Mouse (Mus musculus) ES-CJ7 (cell line): ENCODE data around the gene Zfp553.
A peak's percentile ranks its signal among the peaks of the same experiment; 100 is the strongest.

ENCODE experiments used
- DNase-seq: peaks from one replicate; pipeline ENCODE4 v3.0.0; 2011; ENCODE audit warnings: low read depth, low spot score

Gene Zfp553

GRCm38 (mm10) chr7:127211014-127211745 is 21.7 kb upstream of the Zfp553 start:
- DNase-seq = no peak

DNA sequence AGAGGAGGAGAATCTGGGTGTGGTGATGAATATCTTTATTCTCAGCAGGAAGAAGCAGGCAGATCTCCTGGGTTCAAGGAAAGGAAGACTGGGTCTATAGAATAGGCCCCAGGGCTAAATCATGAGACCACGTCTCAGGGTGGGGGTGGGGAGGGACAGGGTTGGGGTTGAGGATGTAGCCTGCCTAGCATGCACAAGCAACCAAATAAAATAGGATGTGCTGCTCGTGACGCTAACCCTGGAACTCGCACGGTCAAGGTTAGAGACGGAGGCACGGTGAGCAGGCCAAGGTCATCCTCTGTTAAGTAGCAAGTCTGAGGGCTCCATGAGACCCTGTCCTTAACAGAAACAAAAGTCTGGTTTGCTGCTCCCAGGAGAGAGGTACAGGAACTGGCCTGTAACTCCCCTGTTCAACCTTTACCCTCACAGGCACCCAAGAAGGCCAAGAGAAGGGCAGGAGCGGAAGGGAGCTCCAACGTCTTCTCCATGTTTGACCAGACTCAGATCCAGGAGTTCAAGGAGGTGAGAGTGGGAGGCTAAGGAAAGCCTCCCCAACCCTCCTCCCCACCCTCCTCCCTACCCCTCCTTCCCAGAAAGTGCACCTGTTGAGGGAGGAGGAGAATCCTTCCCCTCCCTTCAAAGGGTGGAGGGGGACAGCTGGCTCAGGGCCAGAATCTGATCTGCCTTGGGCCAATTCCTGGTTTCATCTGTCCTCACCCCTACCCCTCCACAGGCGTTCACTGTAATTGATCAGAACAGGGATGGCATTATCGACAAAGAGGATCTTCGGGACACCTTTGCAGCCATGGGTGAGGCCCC is 20.2 kb upstream of the Zfp553 start:
- DNase-seq = peak; percentile 96

DNA sequence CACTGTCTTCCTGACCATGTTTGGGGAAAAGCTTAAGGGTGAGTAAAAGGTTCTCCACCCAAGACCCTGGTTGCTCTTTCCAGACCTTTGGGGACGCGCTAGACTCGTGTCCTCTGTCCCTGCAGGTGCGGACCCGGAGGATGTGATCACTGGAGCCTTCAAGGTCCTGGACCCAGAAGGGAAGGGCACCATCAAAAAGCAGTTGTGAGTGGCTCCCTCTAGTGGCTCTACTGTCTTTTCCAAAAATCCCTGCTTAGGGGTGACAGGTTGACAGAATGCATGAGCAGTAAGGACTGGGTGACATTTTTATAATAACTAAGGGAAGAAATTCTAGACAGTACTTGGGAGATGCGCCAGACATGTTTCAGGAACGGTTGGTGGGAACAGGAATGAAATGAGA is 19.4 kb upstream of the Zfp553 start:
- DNase-seq = peak; percentile 86

GRCm38 (mm10) chr7:127213930-127214329 is 18.9 kb upstream of the Zfp553 start:
- no peak for DNase-seq

GRCm38 (mm10) chr7:127214521-127214920 is 18.3 kb upstream of the Zfp553 start:
- DNase-seq = no peak

DNA sequence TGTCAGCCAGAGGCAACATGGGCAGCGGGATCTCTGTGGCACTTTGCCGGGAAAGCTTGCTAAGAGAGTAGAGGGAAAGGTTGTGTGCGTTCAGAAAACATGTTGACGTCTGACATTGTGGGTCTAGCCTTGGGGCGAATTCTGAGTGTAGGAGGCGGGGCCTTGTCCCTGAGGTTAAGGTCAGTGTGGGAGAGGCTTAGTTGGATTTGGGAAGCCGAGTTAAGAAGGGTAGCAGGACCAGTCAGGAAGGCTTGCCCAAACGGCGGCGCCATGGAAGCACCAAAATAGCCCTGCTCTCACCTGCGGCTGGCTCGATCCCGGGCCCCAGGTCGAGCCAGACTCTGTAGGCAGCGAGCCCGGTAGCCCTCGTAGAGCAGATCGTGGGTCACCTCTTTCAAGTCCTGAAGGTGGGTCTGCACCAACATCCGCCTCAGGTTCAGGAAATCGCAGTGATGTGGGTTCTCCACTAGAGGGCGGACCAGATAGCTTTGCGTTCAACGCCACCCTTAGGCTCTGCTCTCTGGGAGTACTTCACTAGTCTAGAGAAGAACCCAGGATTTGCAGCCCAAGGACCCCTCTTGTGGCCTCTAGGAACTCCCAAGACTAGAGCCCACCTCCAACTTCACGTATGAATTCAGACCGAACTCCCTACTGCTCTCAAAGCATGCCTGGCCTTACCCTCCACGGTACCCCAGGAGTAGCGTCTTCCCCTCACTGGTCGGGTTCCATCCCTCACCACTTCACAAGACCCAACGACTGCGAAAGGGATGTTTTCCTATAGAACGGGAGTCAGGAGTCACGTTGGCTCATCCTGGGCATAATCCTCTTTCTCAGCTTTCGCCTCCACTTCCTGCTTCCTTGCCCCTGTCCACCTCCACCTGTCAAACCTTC is 17.6 kb upstream of the Zfp553 start:
- DNase-seq = peak; percentile 91

DNA sequence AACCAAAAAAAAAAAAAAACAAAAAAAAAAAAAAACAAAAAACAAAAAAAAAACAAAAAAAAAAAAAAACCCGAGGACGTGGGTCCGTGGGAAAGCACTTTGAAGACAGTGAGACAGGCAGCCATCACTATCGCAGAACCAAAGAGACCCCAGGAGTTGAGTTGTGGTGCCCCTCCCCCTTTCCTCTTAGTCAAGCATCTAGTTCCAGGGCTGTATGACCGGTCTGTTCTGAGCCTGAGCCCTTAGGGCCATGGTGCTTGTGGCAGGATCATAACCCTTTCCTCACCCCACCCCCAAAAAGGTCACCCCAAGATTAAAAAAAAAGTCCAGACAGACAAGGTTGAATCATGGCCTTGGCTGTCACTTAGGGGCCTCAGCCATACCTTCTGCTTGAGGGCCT is 16.6 kb upstream of the Zfp553 start:
- peak; percentile 73 for DNase-seq

DNA sequence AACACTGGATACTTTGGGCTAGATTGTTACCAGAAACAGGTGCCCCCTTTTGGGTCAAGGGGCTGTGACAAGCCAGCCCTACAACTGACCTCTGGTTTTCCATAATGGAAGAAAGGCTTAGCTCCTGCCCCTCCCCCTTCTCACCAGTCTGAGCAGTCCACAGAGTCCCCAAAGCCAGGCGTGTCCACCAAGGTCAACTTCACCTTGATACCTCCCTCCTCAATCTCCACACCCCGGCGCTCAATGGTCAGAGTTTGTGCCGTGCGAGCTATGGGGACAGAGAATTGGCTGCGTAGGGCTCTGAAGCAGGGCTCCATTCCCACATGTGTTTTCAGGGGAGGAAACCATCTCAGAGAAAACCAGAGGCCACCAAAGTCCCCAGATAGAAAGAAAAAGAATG is 15.4 kb upstream of the Zfp553 start:
- peak; percentile 73 for DNase-seq

DNA sequence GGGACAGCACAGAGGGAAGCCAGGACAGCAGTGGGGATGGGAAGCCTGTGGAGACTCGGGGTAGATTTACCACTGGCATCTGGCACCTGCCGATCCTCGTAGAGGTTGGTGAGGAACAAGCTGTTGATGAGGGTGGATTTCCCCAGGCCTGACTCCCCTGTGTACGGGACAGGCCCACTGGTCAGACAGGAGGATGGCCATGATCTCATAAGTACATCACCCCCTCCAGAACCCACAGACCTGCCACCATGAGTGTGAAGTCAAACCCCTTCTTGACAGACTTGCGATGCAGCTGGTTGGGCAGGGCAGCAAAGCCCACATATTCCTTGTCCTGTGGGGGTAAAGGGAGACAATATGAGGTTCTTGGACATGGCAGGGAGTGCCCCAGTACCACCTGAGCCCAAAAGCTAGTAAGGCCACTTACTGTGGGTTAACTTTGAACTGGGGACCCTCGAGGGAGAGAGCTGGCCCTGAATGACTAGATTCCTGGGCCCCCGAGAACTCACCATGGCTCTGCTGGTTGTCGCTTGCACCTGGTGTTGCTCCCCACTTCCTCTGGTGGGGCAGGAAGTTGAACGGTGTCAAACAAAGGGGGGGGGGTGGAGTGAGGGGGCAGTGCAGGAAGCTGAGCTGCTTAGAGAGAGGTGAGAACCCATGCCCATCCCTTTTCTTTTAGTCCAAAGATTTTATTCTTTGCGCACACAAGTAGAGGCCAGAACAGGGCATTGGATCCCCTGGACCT is 14.8 kb upstream of the Zfp553 start:
- DNase-seq = peak; percentile 36

GRCm38 (mm10) chr7:127218670-127219069 is 14.2 kb upstream of the Zfp553 start:
- no peak for DNase-seq

- peak; percentile 26 for DNase-seq
Measured at GRCm38 (mm10) chr7:127220440-127220839, 12.4 kb upstream of the Zfp553 start.

- peak; percentile 44 for DNase-seq
Measured at GRCm38 (mm10) chr7:127223106-127223505, 9.8 kb upstream of the Zfp553 start.

GRCm38 (mm10) chr7:127223515-127224478 is 9.1 kb upstream of the Zfp553 start:
- DNase-seq = peak; percentile 84

DNA sequence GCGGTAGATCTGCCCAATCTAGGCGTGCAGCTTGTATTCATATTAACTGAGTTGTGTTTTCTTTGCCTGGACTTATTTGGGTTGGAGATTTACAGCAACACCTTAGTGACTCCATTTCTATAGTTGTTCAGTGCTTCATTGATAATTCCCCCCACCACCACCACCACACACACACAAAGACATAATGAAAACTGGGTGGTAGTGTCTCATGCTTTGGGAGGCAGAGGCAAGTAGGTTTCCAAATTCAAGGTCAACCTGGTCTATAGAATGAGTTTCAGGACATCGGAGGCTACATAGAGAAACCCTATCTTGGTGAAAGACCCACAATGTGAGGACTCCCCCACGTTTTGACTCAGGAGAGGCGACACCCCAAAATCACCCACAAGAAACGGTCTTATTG is 8.2 kb upstream of the Zfp553 start:
- peak; percentile 59 for DNase-seq

GRCm38 (mm10) chr7:127225147-127225995 is 7.5 kb upstream of the Zfp553 start:
- peak; percentile 90 for DNase-seq

- DNase-seq = peak; percentile 95
Measured at GRCm38 (mm10) chr7:127228615-127229303, 4.1 kb upstream of the Zfp553 start.

GRCm38 (mm10) chr7:127231376-127231775 is 1.5 kb upstream of the Zfp553 start:
- DNase-seq = peak; percentile 46

DNA sequence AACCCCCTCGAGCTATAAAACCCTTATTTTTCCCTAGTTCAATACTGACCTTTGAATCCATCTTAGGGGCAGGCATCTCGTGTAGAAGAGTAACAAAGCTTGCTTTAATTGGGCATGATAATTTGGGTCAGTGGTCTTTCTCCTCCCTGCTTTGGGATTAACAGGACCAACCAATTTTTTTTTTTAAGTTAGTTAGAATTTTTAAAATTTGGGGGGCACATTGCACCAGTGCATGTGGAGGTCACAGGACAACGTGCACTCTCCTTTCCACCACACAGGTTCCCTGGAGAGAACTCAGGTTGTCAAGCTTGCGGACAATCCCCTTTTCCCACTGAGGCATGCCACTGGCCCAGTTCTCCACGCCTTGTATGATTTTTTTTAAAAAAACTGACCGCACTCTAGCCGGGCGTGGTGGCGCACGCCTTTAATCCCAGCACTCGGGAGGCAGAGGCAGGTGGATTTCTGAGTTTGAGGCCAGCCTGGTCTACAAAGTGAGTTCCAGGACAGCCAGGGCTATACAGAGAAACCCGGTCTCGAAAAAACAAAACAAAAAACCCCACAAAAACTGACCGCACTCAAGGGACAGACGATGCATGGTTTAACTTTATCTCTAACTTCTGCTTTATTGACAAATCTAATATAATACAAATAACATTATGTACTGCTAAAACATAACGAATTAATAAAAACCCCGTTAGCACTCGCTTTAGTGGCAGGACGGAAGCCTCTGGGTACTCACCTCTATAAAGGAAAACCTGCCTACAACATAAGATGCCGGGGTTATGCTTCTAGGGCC is 837 bp upstream of the Zfp553 start:
- DNase-seq = no peak
